Mouse (Mus musculus) retina, postnatal 7 days (tissue): ENCODE results near the gene Cxcl9.

ENCODE experiments used
- DNase-seq: peaks from one replicate; pipeline ENCODE4 v3.0.0-alpha.2; 2012; ENCODE audit warnings: low read depth, low spot score

The Cxcl9 gene

DNA sequence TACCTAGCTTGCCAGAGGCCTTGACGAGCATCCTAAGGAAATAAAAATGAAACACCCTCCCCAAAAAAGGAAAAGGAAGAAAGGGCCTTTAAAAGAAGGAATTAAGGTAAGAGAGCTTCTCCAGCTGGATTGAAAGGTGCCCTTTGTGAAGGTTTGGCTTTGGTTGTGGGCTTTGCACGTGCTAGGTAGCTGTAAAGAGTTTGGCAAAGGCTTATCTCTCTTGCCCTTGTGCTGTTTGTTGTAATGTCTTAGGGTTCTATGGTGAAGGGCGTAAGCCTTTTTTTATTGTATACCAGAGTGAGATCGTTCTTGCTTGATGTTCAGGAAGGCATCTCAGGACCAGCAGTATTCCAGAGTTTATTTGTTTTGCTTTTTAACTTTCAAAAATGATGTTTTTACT lies 12.7 kb upstream of the Cxcl9 start:
- no peak for DNase-seq

GRCm38 (mm10) chr5:92336743-92337142 lies 8.9 kb upstream of the Cxcl9 start:
- no peak for DNase-seq

- DNase-seq, result no peak
These were observed 4.5 kb upstream of the Cxcl9 start for GRCm38 (mm10) chr5:92332359-92332840.

DNA sequence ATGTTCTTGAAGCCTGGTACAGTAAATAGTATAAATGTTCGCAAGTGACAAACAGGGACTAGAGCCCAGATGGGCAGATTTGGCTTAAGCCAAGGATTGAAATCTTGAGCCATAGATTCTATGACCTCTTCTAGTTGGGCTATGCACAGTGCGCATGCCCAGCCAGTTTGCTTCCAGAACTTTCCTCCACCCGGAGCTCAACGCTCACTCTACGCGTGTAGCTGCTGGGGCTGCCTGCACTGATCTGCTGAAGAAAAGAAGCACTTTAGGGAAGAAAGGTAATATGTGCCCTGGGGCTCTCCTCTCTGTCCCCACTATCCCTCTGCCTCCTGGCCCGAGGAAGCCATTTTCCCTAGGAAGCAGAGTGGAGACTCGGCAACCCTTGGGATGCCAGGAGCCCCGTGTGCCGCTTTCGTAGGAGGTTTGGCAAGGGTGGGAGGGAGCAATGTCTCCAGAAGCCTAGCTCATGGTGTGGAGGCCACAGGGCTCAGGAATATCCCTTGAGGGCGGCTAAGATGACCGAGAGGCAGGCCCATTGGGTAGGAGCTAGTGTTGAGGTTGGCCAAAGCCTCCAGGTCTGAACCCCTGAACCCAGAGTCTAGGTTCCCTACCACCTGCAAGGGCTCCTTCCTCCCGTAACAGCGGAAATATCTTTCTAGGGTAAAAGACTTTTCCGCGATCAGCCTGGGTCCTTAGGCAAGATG lies 3.9 kb upstream of the Cxcl9 start, which contains the start of gene Art3:
Art3 (plus strand) TSS at position 193 of the 704 bp plus-strand sequence.
- no peak for DNase-seq

DNA sequence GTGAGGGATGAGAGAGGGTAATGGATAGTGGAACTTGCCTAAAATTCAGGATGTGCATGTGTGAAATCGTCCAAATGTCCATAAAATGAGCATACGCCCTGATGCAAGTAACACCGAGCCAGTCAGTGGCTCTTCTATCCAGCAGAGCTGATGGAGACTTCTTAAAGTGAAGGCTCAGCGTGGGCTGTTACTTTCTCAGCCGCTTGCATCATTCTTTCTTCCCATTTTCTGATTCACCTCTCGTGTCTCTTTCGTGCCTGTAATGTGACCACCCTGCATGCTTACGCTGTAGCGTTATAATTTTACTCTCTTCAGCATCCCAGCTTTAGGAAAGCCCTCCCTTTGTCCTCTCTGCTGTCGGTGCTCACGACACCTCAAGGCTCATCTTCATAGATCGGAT lies 3.2 kb upstream of the Cxcl9 start:
- DNase-seq, result no peak

- DNase-seq, result no peak
These were observed 512 bp downstream of the Cxcl9 start for GRCm38 (mm10) chr5:92327367-92327766.

- no peak for DNase-seq
These were observed 4.6 kb downstream of the Cxcl9 start for GRCm38 (mm10) chr5:92323264-92323663.

DNA sequence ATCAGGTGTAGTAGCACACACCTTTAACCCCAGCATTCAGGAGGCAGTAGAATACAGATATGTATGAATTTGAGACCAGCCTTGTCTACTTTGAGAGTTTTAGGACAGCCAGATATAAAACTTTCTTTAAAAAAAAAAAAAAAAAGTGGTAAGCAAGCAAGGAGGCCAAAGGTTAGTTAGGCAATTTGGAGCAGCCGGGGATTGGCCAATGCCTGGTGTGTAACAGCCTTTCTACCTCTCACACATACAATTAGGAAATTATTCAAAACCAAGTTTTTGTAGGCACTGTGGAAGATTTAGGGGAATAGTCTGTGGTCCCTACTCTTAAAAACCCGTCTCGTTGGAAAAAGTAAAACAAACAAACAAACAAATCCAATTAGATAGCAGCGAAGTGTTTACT lies 5.3 kb downstream of the Cxcl9 start:
- DNase-seq, result no peak

DNA sequence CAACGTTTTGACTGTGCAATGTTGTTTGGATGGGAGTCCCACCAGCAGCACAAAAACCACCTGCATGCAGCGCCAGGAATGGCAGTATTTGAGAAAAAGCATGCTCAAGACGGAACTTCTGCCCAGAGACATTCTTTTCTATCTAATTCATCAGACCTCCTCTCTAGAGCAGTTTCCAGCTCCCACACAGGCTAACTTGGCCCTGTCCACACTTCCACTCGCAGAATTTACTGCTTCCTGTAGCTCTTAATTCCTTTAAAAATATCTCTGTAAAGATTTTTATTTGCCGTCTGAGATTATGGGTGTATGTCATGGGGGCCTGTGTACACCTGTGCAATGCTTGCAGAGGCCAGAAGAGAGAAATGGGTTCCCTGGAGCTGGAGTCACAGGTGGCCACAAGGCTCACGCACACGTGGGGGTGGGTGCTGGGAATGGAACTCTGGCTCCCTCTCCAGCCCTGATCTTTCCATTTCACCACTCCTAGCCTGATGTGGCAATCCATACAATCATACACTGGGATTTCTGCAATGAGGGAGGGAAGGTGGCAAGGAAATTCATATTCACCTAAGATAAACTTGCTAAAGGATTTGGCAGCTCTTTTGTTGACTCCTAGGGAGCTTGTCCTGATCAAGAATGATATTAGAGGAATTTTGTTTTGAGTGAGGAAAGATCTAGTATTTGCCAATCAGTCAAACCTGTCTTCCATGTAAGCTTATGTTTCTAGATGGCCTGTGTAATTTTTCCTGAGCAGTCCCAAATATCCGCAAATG lies 6.1 kb downstream of the Cxcl9 start:
- no peak for DNase-seq

GRCm38 (mm10) chr5:92318596-92318995 lies 9.3 kb downstream of the Cxcl9 start:
- no peak for DNase-seq

DNA sequence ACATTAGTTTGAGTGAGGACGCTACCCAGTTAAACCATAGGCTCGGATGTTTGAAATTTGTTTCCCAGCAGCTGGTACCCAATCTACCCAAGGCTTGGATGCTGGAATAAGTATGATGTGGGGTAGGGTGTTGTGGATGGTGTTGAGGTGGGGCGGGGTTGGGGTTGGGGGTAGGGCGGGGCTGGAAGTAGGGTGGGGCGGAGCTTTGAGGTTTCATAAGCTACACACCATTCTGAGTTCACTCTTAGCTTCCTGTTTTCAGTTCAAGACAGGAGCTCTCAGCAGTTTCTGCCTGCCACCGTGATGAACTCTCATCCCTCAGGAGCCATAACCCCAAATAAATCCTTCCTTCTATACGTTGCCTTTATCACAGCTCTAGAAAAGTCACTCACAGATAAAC lies 9.8 kb downstream of the Cxcl9 start:
- no peak for DNase-seq

GRCm38 (mm10) chr5:92313776-92314175 lies 14.1 kb downstream of the Cxcl9 start:
- DNase-seq, result no peak

DNA sequence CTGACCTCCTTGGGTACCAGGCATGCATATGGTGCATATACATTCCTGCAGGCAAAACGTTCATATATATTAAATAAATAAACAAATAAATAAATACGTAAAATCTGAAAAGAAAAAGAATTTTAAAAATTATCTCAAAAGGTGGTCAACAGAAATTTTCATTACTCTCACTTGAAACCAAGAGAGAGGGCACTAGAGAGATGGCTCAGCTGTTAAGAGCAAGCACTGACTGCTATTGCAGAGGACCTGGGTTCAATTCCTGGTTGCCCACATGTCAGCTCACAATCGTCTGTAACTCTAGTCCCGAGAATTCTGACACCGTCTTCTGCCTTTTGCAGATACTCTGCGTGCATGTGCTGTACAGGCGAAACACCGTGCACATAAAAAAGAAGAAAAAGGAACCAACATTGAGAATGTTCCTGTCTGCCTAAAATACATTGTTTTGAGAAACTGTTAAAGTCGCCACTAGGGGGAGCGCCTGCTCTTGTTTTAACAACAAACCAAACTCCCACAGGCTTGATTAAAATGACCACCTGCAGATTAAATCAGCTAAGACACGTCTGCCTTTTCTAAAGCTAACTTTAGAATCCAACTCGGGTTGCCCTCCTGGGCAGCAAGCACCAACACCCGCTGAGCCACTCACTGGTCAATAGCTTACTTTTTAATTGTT lies 15.7 kb downstream of the Cxcl9 start:
- DNase-seq, result peak; percentile 64

- DNase-seq, result peak; percentile 88
These were observed 18.0 kb downstream of the Cxcl9 start, which contains the start of gene Sdad1 for GRCm38 (mm10) chr5:92309681-92310511. Gene Sdad1 (minus strand): TSS chr5:92310479.

GRCm38 (mm10) chr5:92304291-92304690 lies 23.6 kb downstream of the Cxcl9 start:
- no peak for DNase-seq

- DNase-seq, result no peak
These were observed 25.6 kb downstream of the Cxcl9 start for GRCm38 (mm10) chr5:92302149-92302840.

GRCm38 (mm10) chr5:92294525-92294924 lies 33.4 kb downstream of the Cxcl9 start:
- DNase-seq, result no peak

DNA sequence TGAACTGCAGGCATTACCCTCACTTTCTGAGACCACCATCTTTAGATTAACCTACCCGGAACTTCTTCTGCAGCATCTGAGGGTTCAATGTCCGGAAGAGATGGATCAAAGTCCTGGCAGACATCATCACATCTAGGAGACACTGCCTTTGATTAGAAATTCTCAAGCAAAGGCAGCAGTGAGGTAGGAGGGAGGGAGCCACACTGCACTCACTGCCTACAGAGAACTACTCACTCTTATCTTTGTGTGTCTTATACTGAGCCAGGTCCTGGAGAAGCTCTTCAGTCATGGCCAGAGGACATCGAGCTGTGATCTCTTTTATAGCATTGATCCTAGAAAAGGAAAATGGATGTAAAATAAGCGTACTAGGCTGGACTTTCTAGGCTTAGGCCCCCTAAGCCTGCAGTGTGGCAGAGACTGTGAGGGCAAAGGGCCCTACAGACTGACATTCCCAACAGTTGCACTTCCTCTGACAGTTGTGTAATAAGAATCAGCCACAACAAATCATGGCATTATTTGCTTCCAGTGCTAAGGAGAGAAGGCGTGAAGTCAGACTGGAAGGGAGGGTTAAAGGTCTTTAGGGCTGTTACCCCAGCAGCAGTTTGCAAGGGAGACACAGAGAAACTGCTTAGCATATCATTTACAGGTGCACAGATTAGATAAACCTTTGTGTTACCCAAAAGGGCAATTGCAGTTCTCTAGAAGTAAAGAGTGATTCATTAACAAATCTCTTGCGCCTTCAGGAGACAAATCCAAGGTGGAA lies 36.0 kb downstream of the Cxcl9 start:
- DNase-seq, result no peak

- no peak for DNase-seq
These were observed 40.0 kb downstream of the Cxcl9 start for GRCm38 (mm10) chr5:92287840-92288239.

- no peak for DNase-seq
These were observed 44.8 kb downstream of the Cxcl9 start for GRCm38 (mm10) chr5:92283107-92283506.
